Mouse (Mus musculus) liver, adult 2 months (tissue): ENCODE data around the gene Hmcn2.

Experiments
- CTCF ChIP-seq: fragments of 200-500 bp; IDR thresholded peaks from 2 replicates; pipeline ENCODE4 v1.5.1; 2011; ENCODE audit warnings: low read depth, low read length, control low read depth
- POLR2A ChIP-seq: fragments of 200-500 bp; IDR thresholded peaks from 2 replicates; pipeline ENCODE4 v1.6.1; 2011; ENCODE audit warnings: low read length, control low read depth; ENCODE audit not compliant: insufficient read depth; ENCODE audit errors: extremely low read depth

DNA sequence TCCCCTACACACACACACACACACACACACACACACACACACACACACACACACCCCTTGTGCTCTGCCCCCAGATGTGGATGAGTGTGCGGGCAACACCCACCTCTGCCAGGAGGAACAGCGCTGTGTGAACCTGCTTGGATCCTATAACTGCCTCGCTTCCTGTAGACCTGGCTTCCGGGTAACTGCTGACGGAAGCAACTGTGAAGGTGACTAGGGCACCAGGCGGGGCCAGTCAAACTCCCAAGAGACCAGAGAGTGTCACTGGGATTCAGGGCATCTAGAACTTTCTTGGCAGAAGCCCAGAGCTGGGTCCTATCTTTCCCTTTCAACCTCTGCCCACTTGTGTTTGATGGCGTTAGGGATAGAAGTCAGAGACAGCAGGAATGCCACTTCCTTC lies 141.2 kb downstream of the Hmcn2 start:
- TF ChIP-seq CTCF (no peak), POLR2A (no peak)
